Mouse (Mus musculus): Measurements from ENCODE around the gene Arhgef28.

- TF ChIP-seq CTCF (IDR thresholded peaks at IDR 0.05; ENCODE audit: low read depth) (no peak), EP300 (IDR thresholded peaks at IDR 0.05; ENCODE audit: low read depth) (no peak)
These were observed 35.5 kb upstream of the Arhgef28 start for GRCm38 (mm10) chr13:98241531-98242282.

Data from liver, embryonic 14.5 days (tissue).